Mouse (Mus musculus) adrenal gland, adult 18-20 months (tissue): Measurements from ENCODE around the gene Bcr. TPM values are rescaled to one million over a fixed set of nuclear protein-coding genes. Genes with fewer than 3 reads are reported as not detected.

ENCODE experiments used
- DNase-seq, 2 experiments: peaks; one replicate each; pipeline ENCODE4 v3.0.0; 2021 to 2022; ENCODE audit warnings: low spot score in 2 of 2
- total RNA-seq, 2 experiments: library from RNA; stranded (reverse); gene quantifications; 1 replicate in 1 of 2; 2 replicates in 1 of 2; pipeline ENCODE4 v1.2.3; 2021

Bcr gene
- total RNA-seq, 2 experiments from 2014 or later: 35.0 to 41.0 TPM

- DNase-seq: no peak
These were observed 31.2 kb downstream of the Bcr start for GRCm38 (mm10) chr10:75091478-75092152.

DNA sequence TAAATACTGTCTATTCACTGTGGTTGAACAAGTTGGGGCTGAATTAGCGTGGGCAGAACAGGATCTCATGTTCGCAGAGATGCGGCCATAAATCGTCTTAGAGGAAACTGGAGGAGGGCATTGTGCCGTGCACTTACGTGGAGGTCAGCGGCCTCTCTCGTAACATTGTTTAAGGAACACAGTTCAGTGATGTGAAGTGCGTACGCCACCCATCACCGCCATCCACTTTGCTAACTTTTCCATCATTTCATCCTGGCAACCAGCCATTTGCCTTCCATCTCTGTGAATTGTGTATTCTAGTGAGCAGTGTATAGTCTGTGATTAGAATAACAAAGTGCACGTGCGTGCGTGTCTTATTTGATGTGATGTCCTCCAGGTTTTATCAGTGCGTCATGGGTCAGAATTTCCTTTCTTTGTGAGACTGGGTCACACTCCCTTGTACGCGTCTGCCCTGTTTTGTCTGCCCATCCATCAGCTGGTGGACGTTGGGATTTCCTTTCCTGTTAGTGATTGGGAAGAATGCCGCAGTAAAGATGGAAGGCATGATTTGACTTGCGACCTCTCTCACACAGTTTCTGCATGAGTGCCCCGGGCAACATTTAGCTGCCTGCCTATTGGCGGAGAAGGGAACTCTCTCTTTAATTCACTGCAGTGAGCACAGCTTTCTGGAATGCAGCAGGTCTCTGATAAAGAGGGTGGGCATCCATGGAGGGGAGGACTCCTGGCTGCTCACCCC, 33.0 kb downstream of the Bcr start:
- no peak for DNase-seq

DNA sequence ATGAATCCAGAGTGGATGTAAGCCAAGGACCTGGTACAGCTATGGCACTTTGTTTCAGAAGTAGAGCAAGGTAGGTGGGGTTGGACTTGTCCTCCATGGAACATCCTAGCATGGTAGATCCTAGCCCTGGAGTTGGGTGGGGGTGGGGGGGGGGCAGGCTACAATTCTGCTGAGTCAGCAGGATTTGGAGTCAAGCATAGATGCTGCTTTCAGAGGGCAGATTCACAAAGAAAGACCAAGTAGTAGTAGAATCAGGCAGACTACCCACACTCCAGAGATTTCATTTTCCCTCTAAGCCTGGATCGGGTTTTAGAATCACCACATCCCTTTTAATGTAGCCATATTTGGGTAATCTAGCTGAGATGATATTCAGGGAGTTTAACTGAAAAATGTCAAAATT, 33.9 kb downstream of the Bcr start:
- no peak for DNase-seq

DNA sequence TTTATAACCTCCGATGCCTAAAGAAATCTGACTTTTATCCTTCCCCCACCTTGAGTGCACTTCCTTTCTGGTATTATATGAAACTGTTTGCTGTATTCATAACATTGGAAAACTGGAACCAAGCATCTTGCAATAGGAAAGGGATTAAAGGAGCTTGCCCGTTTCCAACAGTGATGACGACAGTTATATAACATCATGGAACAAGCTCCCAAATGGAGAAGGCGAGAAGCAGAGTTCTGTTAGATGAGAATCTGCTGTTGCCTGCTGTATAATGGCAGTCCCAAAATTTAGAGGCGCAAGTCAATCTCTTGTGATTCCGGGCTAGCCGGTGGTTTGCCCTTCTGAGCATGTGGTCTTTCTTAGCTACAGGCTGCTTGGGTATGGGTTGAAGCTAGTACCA, 34.8 kb downstream of the Bcr start:
- no peak for DNase-seq

DNA sequence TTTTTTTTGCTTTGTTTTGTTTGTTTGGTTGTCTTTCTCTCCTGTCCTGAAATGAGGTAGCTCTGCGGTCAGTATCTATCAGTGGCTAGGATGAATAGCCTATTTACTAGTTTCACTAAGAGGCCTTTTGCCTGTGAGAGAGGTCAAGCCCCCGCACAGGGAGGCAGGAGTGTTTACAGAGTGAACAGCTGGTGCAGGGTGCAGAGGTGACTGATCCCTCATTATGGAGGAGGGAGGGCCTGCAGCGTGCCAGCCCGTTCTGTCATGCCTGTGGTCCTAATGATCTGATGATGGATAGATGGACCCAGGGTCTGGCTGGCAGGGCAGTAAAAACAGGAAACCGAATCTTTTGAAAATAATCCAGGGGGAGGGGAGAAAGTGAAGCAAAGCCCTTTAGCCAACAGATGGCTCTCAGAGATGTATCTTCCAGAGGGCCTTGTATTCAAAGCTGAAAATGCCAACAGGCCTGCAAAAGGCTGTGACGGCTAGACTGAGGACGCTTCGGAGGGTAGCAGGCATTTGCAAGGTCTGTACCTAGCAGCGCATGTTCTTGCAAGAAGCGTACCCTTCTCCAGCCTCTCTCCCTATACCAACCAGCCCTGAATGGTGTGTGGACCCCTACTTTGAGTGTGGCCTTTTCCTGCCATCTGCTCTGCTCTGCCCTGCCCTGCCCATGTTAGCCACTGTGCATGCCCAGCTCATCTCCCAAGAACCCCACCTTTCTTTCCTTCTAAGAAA, 38.2 kb downstream of the Bcr start:
- DNase-seq: no peak

- no peak for DNase-seq
These were observed 39.9 kb downstream of the Bcr start for GRCm38 (mm10) chr10:75100298-75100697.

- DNase-seq: no peak
These were observed 43.1 kb downstream of the Bcr start for GRCm38 (mm10) chr10:75103502-75103901.

GRCm38 (mm10) chr10:75104191-75105098, 44.1 kb downstream of the Bcr start:
- DNase-seq: no peak

GRCm38 (mm10) chr10:75105099-75105461, 44.7 kb downstream of the Bcr start:
- no peak for DNase-seq

GRCm38 (mm10) chr10:75105687-75106086, 45.3 kb downstream of the Bcr start:
- no peak for DNase-seq

DNA sequence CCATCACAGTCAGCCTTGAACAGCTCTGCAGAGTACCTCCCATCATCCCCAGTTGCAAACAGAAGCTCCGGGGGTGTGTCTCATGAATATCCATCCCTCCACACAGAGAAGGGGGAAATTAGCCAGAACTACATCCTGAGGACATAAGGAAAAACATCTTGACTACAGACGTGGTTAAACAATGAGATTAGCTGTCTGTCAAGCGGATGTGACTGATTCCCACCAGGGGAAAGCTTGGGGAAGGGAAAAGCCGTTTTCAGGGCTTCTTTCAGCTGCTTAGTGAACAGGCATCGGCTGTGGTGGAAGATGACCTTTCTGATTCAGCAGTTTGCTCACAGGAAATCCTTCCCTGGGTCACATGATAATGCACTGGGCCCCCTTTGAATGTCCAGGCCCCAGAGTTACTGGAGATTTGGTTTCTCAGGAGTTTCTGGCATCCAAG, 46.6 kb downstream of the Bcr start:
- no peak for DNase-seq

DNA sequence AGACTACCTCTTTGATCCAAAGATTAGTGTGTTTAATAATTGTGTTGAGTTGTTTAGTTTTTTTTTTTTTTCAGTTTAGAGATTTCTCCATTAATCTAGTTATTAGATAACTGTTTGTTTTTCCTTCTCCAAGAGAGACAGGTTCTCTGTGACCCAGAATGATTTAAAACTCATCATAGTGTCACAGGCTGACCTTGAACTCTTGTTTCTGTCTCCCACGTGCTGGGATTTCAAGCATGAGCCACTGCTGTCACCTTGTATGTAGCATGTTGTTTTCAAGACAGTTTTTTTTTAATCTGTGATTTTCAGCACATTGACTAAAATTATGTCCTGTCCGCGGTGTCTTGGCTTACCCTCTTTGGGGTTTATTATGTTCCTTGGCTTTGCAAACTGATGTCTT, 47.7 kb downstream of the Bcr start:
- no peak for DNase-seq

DNA sequence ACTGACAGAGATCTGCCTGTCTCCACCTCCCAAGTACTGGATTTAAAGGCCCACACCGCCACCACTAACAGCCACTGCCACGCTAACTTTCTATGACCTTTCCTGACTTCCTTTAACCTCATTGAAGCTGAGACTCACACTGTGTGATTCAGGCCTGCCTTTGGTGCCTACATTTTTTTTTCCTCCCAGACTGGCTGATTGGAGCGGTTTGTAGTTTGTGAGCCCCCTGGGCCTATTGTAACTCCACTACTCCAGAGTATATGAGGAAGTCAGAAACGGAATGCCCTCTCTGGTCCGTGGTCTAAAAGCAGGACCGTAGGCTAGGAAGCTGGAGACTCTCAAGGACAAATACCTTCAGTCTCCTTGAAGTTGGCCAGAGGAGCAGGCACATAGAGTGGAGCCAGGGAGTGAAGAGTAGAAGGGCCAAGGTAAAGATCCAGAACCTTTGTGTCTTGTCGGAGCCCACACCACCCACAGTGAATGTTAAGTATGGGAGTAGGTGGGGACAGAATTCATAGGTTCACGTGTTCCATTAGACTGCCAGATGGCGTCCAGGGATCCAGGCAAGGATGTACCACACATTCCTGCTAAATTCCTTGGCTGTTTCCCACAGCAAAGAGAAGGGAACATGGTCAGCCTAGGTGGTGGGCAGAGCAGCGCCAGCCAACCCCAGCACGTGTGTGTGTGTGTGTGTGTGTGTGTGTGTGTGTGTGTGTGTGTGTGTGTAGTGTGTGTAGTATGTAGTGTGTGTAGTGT, 51.2 kb downstream of the Bcr start:
- no peak for DNase-seq

DNA sequence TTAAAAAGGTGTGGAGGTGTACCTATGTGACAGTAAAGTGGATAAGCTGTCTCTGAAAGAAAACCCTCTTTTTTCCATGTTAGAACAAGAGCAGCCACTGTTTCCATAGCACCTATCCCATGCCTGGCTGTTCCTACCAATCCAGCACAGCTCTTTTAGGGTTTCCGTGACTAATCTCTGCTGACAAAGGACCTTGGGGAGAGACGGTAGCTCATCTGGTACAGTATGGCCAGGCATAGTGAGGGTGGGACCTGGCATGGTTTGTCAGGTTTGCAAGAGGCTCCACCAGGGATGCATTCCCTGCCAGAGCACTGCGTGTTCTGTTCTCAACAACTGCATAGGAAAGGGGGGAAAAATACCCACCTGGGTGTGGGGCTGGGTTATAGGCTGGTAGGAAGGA, 52.0 kb downstream of the Bcr start:
- no peak for DNase-seq

DNA sequence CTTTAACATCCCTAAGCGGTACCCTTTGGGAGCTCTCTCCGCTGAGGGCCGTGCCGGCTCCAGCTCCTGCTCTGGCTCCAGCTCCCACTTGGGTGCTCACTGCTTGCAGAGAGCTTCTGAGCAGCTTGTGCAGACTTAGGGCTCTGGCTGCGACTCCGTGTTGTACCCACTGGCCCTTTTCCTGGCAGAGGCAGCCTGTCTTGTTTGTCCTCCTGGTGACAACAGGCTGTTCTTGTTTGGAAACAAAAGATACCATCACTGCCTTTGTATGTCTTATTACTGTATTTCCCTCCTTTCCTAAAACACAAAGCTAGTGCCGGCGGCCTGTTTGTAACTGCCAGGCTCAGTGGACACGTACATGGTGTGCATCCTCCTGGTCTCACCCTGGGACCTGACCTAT, 53.2 kb downstream of the Bcr start:
- DNase-seq: no peak

GRCm38 (mm10) chr10:75115240-75115639, 54.8 kb downstream of the Bcr start:
- DNase-seq: no peak

GRCm38 (mm10) chr10:75116842-75117457, 56.6 kb downstream of the Bcr start:
- no peak for DNase-seq

- no peak for DNase-seq
These were observed 58.1 kb downstream of the Bcr start for GRCm38 (mm10) chr10:75118444-75118843.

DNA sequence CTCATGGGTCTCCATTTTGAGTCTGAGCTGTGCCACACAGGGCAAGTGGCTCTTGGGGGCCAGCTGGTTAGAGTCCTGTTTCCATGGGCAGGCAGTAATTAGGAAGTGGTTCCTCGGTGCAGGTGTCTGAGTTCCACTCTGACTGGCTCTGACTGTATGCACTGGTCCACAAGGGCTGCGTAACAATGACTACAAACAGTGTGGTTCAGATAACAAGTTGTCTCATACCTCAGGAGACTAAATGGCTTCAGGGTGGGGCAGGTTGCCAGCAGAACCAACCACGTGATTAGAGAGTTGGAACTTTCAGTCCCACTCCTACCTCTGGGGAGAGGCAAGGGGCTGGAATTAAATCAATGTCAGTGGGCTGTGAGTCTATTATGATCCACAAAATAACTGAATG, 59.0 kb downstream of the Bcr start:
- DNase-seq: no peak

DNA sequence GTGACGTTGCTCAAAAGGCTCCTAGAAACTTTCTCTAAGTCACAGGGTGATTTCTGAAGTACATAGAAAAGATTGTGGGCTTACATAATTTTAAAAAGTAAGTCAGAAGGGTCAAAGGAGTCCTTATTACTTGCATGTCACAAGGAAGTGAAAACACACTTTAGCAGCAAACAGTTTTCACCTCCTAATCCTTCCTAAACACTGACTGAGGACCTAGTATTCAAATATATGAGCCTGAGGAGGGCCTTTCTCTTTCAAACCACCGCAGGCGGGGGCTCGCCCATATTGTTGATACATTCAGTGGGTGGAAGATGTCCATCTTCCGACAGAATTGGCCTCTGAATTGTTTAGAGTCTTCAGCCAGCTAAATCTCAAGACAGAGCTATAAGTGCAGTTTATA, 59.8 kb downstream of the Bcr start:
- DNase-seq: no peak
